Mouse (Mus musculus) olfactory bulb, adult 2 months (tissue): ENCODE data around the gene Dcx.

Experiments
- CTCF ChIP-seq: fragments of 200-500 bp; IDR thresholded peaks from 2 replicates; pipeline ENCODE4 v1.5.1; 2012; ENCODE audit warnings: low read depth, mild to moderate bottlenecking, low read length, moderate library complexity; ENCODE audit not compliant: insufficient read depth
- POLR2A ChIP-seq: fragments of 200-500 bp; IDR thresholded peaks from 2 replicates; pipeline ENCODE4 v1.6.1; 2012; ENCODE audit warnings: mild to moderate bottlenecking, low read depth, low read length, moderate library complexity; ENCODE audit not compliant: insufficient read depth

GRCm38 (mm10) chrX:143902300-143902699 is 30.8 kb downstream of the Dcx start:
- TF ChIP-seq CTCF (no peak), POLR2A (no peak)
